Mouse (Mus musculus): ENCODE results near the gene Gm6657. TPM values are rescaled to one million over a fixed set of nuclear protein-coding genes. Genes with fewer than 3 reads are reported as not detected.

Gene Gm6657
- polyA plus RNA-seq, 1 experiment from 2014 or later, result not detected

DNA sequence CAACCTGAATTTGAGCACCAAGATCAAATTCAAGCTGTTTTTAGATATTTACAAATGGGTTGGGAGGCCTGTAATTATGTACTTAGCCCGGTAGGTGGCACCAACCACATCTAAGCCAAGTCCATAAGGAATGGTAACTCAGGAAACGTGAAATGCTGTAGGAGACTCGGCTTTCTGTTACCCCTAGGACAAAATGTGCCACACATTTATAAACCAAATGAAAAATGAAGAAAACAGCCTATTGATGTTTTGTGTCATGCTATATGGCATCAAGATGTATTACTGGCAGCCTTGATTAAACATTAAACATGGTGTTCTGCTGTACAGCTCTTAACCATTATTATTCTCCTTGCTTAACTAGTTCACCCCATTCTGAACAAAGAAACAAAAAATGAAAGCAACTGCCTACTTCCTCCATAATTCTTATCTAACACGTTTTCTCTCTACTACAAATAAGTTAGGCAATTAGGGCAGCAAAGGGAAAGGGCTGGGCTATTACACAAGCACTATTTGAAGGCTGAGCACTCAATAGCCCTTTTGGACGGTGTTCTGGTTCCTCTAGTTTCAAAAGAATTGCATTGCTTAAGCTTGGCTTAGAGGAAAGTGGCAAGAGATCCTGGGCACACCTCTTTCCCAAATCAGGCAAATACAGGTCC lies 12.0 kb downstream of the Gm6657 start:
- H3K27ac ChIP-seq (replicated peaks in 1 of 2; ENCODE audit: control insufficient read depth in 1 of 2, insufficient read depth in 1 of 2, low read depth in 2 of 2, low read length in 2 of 2), result no peak overlapping the region
- H3K9ac ChIP-seq (ENCODE audit: low read length), result no peak overlapping the region
- no peaks in the 10 kb centered on the region for H3K36me3 ChIP-seq (ENCODE audit: control insufficient read depth, insufficient read depth, low read length)
- no peak for ATAC-seq (ENCODE audit: insufficient number of reproducible peaks, insufficient read depth, low FRiP score, low read depth)
- no peaks in the 10 kb centered on the region for H3K9me3 ChIP-seq (ENCODE audit: control insufficient read depth, low read length)
- H3K4me2 ChIP-seq (ENCODE audit: low read length), result peak overlapping the region; percentile 42
- H3K4me1 ChIP-seq (ENCODE audit: control insufficient read depth in 2 of 2, insufficient read depth in 2 of 2, low read length in 2 of 2), result no peaks in the 10 kb centered on the region
- H3K27me3 ChIP-seq (ENCODE audit: control insufficient read depth, insufficient read depth, low read length), result no peaks in the 10 kb centered on the region
- WGBS, result 16% methylated on average over 5 of the region's 5 CpGs
- H3K4me3 ChIP-seq (ENCODE audit: control insufficient read depth in 1 of 2, insufficient read depth in 1 of 2, low read depth in 1 of 2, low read length in 2 of 2), result no peak overlapping the region

DNA sequence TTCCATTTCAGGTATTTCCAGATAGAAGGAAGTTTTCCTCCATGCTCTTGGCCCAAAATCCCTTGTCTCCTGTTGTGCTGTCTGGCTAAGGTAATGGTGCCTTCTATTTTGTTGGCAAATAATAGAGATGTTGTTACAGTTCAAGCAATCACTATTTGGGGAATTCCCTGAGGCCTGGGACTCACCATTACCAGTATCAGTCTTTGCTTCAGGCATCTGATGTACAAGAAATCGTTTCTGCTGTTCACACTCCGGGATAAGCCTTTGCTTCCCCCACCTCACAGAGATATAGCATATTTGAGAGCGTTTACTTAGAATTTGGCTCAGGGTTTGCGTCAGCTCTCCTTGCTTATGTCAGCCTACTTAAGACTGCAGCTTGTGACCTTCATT lies 12.5 kb downstream of the Gm6657 start:
- H3K9me3 ChIP-seq (ENCODE audit: control insufficient read depth, low read length), result no peaks in the 10 kb centered on the region
- WGBS, result 72% methylated on average over 4 of the region's 4 CpGs
- H3K27ac ChIP-seq (replicated peaks in 1 of 2; ENCODE audit: control insufficient read depth in 1 of 2, insufficient read depth in 1 of 2, low read depth in 2 of 2, low read length in 2 of 2), result no peak overlapping the region
- no peak overlapping the region for H3K4me2 ChIP-seq (ENCODE audit: low read length)
- H3K4me1 ChIP-seq (ENCODE audit: control insufficient read depth in 2 of 2, insufficient read depth in 2 of 2, low read length in 2 of 2), result no peaks in the 10 kb centered on the region
- H3K9ac ChIP-seq (ENCODE audit: low read length), result no peak overlapping the region
- H3K27me3 ChIP-seq (ENCODE audit: control insufficient read depth, insufficient read depth, low read length), result no peaks in the 10 kb centered on the region
- ATAC-seq (ENCODE audit: insufficient number of reproducible peaks, insufficient read depth, low FRiP score, low read depth), result no peak
- H3K4me3 ChIP-seq (ENCODE audit: control insufficient read depth in 1 of 2, insufficient read depth in 1 of 2, low read depth in 1 of 2, low read length in 2 of 2), result no peak overlapping the region
- H3K36me3 ChIP-seq (ENCODE audit: control insufficient read depth, insufficient read depth, low read length), result no peaks in the 10 kb centered on the region

DNA sequence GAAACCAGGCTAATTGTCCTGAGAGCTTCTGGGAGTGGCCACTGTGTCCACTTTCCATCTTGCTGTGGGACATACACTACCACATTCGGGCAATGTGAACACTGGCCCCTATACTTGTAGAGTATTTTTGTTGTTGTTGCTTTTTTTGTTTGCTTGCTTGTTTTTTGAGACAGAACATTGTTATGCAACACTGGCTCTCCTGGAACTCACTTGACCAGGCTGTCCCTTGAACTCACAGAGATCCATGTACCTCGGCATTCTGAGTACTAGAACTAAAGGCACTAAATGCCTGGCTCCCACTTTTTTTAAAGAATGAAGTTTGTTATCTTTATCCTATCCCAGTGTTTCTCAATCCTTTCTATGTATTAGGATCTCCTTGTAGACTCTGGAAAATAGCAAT lies 15.8 kb downstream of the Gm6657 start:
- ATAC-seq (ENCODE audit: insufficient number of reproducible peaks, insufficient read depth, low FRiP score, low read depth), result no peak
- H3K36me3 ChIP-seq (ENCODE audit: control insufficient read depth, insufficient read depth, low read length), result no peaks in the 10 kb centered on the region
- no peaks in the 10 kb centered on the region for H3K4me1 ChIP-seq (ENCODE audit: control insufficient read depth in 2 of 2, insufficient read depth in 2 of 2, low read length in 2 of 2)
- WGBS, result 83% methylated on average over 2 of the region's 2 CpGs
- H3K27me3 ChIP-seq (ENCODE audit: control insufficient read depth, insufficient read depth, low read length), result no peaks in the 10 kb centered on the region
- H3K9me3 ChIP-seq (ENCODE audit: control insufficient read depth, low read length), result no peaks in the 10 kb centered on the region
- no peak overlapping the region for H3K4me3 ChIP-seq (ENCODE audit: control insufficient read depth in 1 of 2, insufficient read depth in 1 of 2, low read depth in 1 of 2, low read length in 2 of 2)
- no peak overlapping the region for H3K9ac ChIP-seq (ENCODE audit: low read length)
- H3K4me2 ChIP-seq (ENCODE audit: low read length), result no peak overlapping the region
- H3K27ac ChIP-seq (replicated peaks in 1 of 2; ENCODE audit: control insufficient read depth in 1 of 2, insufficient read depth in 1 of 2, low read depth in 2 of 2, low read length in 2 of 2), result no peak overlapping the region

DNA sequence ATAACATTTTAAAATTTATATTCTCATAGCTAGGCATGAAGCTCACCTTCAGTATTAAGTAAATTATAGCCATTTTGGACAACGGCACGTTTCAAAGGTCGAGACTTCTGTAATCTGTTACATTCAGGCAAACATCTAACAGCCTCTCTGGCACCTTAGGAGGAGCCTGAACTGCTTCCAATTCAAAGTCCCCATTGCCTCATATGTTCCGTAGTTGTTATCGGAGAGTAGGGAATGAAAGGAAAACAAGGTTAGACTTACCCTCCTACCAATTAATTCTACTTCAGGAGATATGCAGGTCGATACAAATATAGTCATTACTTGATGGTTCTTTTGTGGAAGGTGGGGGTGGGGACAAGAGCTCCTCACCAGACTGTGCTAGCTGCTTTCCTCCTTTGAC lies 21.4 kb downstream of the Gm6657 start:
- ATAC-seq (ENCODE audit: insufficient number of reproducible peaks, insufficient read depth, low FRiP score, low read depth), result no peak
- WGBS, result 66% methylated on average over 6 of the region's 6 CpGs
- no peak overlapping the region for H3K27ac ChIP-seq (replicated peaks in 1 of 2; ENCODE audit: control insufficient read depth in 1 of 2, insufficient read depth in 1 of 2, low read depth in 2 of 2, low read length in 2 of 2)
- H3K4me2 ChIP-seq (ENCODE audit: low read length), result no peak overlapping the region
- no peaks in the 10 kb centered on the region for H3K4me1 ChIP-seq (ENCODE audit: control insufficient read depth in 2 of 2, insufficient read depth in 2 of 2, low read length in 2 of 2)
- H3K4me3 ChIP-seq (ENCODE audit: control insufficient read depth in 1 of 2, insufficient read depth in 1 of 2, low read depth in 1 of 2, low read length in 2 of 2), result no peak overlapping the region
- no peaks in the 10 kb centered on the region for H3K9me3 ChIP-seq (ENCODE audit: control insufficient read depth, low read length)
- H3K9ac ChIP-seq (ENCODE audit: low read length), result no peak overlapping the region
- no peaks in the 10 kb centered on the region for H3K36me3 ChIP-seq (ENCODE audit: control insufficient read depth, insufficient read depth, low read length)
- H3K27me3 ChIP-seq (ENCODE audit: control insufficient read depth, insufficient read depth, low read length), result no peaks in the 10 kb centered on the region

DNA sequence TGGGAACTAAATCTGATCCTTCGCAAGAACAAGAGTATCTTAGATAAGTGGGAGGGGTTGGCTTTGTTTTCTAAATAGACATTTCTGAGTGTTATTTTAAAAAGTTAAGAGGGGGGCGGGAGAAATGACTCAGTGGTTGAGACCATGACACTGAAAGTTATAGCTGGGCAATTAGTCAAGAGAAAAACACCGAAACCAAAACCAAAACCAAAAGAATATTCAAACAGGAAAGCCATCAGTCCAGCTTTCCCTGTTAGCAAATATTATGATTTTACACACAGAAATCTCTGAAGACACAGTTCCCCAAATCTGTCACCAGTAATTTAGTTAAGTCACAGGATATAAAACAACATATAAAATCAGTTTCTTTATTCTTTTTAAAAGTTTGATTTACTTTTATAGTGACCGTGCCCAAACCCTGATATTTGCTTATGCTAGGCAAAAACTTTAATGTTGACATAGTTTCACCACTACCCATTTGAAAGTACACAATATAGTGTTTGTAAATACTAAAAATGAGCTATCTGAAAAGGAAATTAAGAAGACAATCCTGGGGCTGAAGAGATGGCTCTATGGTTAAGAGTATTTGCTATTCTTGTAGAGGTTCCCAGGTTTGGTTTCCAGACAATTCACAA lies 25.3 kb downstream of the Gm6657 start:
- H3K36me3 ChIP-seq (ENCODE audit: control insufficient read depth, insufficient read depth, low read length), result no peaks in the 10 kb centered on the region
- H3K4me2 ChIP-seq (ENCODE audit: low read length), result no peak overlapping the region
- 85% methylated on average over 4 of the region's 4 CpGs for WGBS
- H3K27ac ChIP-seq (replicated peaks in 1 of 2; ENCODE audit: control insufficient read depth in 1 of 2, insufficient read depth in 1 of 2, low read depth in 2 of 2, low read length in 2 of 2), result no peak overlapping the region
- H3K27me3 ChIP-seq (ENCODE audit: control insufficient read depth, insufficient read depth, low read length), result no peaks in the 10 kb centered on the region
- H3K9me3 ChIP-seq (ENCODE audit: control insufficient read depth, low read length), result no peaks in the 10 kb centered on the region
- no peak overlapping the region for H3K4me3 ChIP-seq (ENCODE audit: control insufficient read depth in 1 of 2, insufficient read depth in 1 of 2, low read depth in 1 of 2, low read length in 2 of 2)
- H3K4me1 ChIP-seq (ENCODE audit: control insufficient read depth in 2 of 2, insufficient read depth in 2 of 2, low read length in 2 of 2), result no peaks in the 10 kb centered on the region
- H3K9ac ChIP-seq (ENCODE audit: low read length), result no peak overlapping the region
- ATAC-seq (ENCODE audit: insufficient number of reproducible peaks, insufficient read depth, low FRiP score, low read depth), result no peak

DNA sequence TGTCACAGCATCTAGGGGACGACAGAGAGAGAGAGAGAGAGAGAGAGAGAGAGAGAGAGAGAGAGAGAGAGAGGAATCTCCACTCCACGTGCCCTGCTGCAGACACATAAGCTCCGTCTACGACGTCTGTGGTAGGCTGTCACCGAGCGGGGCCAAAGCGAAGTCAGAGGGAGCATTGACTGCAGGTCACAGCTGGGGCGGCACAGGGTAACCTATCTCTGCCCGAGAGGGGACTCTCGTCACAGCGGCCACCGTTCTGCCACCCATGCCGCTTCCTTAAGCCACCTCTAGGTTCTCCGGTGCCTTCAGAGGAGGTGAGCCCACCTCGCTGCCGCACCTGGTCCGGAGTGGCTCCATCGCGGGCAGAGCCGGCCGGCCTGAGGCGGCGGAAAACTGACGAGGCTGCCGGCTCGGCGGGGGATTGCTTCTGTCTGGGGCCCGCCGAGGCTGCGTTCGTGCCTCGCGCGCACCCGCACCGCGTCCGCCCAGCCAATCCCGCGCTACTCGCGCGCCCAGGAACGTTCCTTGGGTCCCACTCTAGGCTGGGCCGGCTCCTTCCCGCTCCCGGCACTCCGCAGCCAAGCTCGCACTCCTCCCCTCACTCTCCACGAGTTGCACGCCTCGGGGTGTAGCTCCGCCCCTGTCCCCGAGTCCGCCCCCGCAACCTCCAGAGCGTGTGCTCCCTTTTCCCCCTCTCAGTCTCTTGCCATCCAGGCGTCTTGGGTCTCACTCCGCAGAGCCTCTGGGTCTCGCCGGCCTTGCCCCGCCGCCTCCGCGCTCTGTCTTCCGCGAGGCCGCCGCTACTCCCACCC lies 31.9 kb downstream of the Gm6657 start, which contains the start of gene Gphn:
Gphn (plus strand) TSS at position 673 of the 812 bp plus-strand sequence.
- Histone ChIP-seq H3K36me3 (ENCODE audit: control insufficient read depth, insufficient read depth, low read length) (no peaks in the 10 kb centered on the region), H3K4me2 (ENCODE audit: low read length) (peak within 1 kb of the TSS; percentile 72), H3K27ac (replicated peaks in 1 of 2; ENCODE audit: control insufficient read depth in 1 of 2, insufficient read depth in 1 of 2, low read depth in 2 of 2, low read length in 2 of 2) (peak within 1 kb of the TSS; percentile 98 to 99), H3K9ac (ENCODE audit: low read length) (peak within 1 kb of the TSS; percentile 91), H3K27me3 (ENCODE audit: control insufficient read depth, insufficient read depth, low read length) (no peaks in the 10 kb centered on the region), H3K9me3 (ENCODE audit: control insufficient read depth, low read length) (no peaks in the 10 kb centered on the region), H3K4me1 (ENCODE audit: control insufficient read depth in 2 of 2, insufficient read depth in 2 of 2, low read length in 2 of 2) (peaks cover 0 to 5% of the 10 kb centered on the region in 2 experiments; a peak in 2 of 4 replicates), H3K4me3 (ENCODE audit: control insufficient read depth in 1 of 2, insufficient read depth in 1 of 2, low read depth in 1 of 2, low read length in 2 of 2) (peak within 1 kb of the TSS; percentile 84 to 93)
- peak; percentile 94 for ATAC-seq (ENCODE audit: insufficient number of reproducible peaks, insufficient read depth, low FRiP score, low read depth)
- under 1% methylated on average over 67 of the region's 70 CpGs for WGBS

DNA sequence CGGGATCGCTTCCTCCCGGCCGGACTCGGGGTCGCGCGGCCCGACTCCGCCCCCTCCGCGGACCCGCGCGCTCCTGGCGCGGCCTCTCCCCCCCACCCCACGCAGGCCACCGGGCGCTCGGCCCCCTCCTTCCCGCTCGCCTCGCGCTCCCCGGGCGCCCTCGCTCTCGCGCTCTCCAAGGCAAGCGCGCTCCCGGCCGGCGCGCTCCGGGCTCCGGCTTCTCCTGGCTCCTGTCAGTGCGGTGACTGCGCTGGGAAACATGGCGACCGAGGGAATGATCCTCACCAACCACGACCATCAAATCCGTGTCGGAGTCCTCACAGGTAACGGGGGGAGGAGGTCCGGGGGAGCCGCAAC lies 32.5 kb downstream of the Gm6657 start:
- peaks cover 0 to 5% of the 10 kb centered on the region in 2 experiments; a peak in 2 of 4 replicates for H3K4me1 ChIP-seq (ENCODE audit: control insufficient read depth in 2 of 2, insufficient read depth in 2 of 2, low read length in 2 of 2)
- no peaks in the 10 kb centered on the region for H3K9me3 ChIP-seq (ENCODE audit: control insufficient read depth, low read length)
- H3K9ac ChIP-seq (ENCODE audit: low read length), result peak overlapping the region; percentile 91
- ATAC-seq (ENCODE audit: insufficient number of reproducible peaks, insufficient read depth, low FRiP score, low read depth), result peak; percentile 92
- H3K36me3 ChIP-seq (ENCODE audit: control insufficient read depth, insufficient read depth, low read length), result no peaks in the 10 kb centered on the region
- peak overlapping the region; percentile 98 to 99 for H3K27ac ChIP-seq (replicated peaks in 1 of 2; ENCODE audit: control insufficient read depth in 1 of 2, insufficient read depth in 1 of 2, low read depth in 2 of 2, low read length in 2 of 2)
- 1% methylated on average over 46 of the region's 48 CpGs for WGBS
- no peaks in the 10 kb centered on the region for H3K27me3 ChIP-seq (ENCODE audit: control insufficient read depth, insufficient read depth, low read length)
- peak overlapping the region; percentile 84 to 93 for H3K4me3 ChIP-seq (ENCODE audit: control insufficient read depth in 1 of 2, insufficient read depth in 1 of 2, low read depth in 1 of 2, low read length in 2 of 2)
- H3K4me2 ChIP-seq (ENCODE audit: low read length), result peak overlapping the region; percentile 72
